Mouse (Mus musculus) midbrain, embryonic 16.5 days (tissue): ENCODE results near the gene Golga2. TPM values are rescaled to one million over a fixed set of nuclear protein-coding genes. Genes with fewer than 3 reads are reported as not detected.

Experiments
- ATAC-seq: fragments of 200-750 bp; cut with Nextera tagmentation; 2 replicates; pipeline ENCODE4 v1.8.0; 2017; ENCODE audit warnings: moderate TSS enrichment
- H3K27ac ChIP-seq: fragments of 300-500 bp; sonication (generic); 2 replicates; pipeline ENCODE4 v1.5.1; 2014; ENCODE audit warnings: mild to moderate bottlenecking, low read length, mixed read lengths
- H3K27me3 ChIP-seq: fragments of 300-500 bp; sonication (generic); 2 replicates; pipeline ENCODE4 v1.6.1; 2014; ENCODE audit warnings: low read depth, low read length, mixed read lengths; ENCODE audit not compliant: control insufficient read depth, insufficient read depth
- H3K36me3 ChIP-seq: fragments of 300-500 bp; sonication (generic); 2 replicates; pipeline ENCODE4 v1.6.1; 2014; ENCODE audit warnings: mild to moderate bottlenecking, low read length, moderate library complexity, mixed read lengths; ENCODE audit not compliant: control insufficient read depth, insufficient read depth
- H3K4me1 ChIP-seq: fragments of 300-500 bp; sonication (generic); 2 replicates; pipeline ENCODE4 v1.6.1; 2014; ENCODE audit warnings: mild to moderate bottlenecking, low read length, mixed read lengths; ENCODE audit not compliant: control insufficient read depth, insufficient read depth
- H3K4me2 ChIP-seq: fragments of 300-500 bp; sonication (generic); 2 replicates; pipeline ENCODE4 v1.6.1; 2014; ENCODE audit warnings: mild to moderate bottlenecking, low read length, mixed read lengths
- H3K4me3 ChIP-seq: fragments of 300-500 bp; sonication (generic); 2 replicates; pipeline ENCODE4 v1.5.1; 2014; ENCODE audit warnings: low read depth, mild to moderate bottlenecking, low read length, moderate library complexity, mixed read lengths
- H3K9ac ChIP-seq: fragments of 300-500 bp; sonication (generic); 2 replicates; pipeline ENCODE4 v1.6.1; 2014; ENCODE audit warnings: low read depth, low read length, mixed read lengths
- H3K9me3 ChIP-seq: fragments of 300-500 bp; sonication (generic); replicated peaks from 2 replicates; pipeline ENCODE4 v1.6.1; 2014; ENCODE audit warnings: mild to moderate bottlenecking, low read length, mixed read lengths; ENCODE audit not compliant: control insufficient read depth, poor library complexity, severe bottlenecking
- WGBS: fragments of 180-500 bp; shearing (Covaris S2); extraction: QIAGEN DNeasy Blood & Tissue Kit; methylation state at CpG from one replicate; pipeline ENCODE4 v1.1.7; 2014; 5-methylcytosine and 5-hydroxymethylcytosine counted together
- polyA plus RNA-seq: library from polyadenylated mRNA; unstranded; fragments of >200 nt; fragmentation: Nextera tagmentation; extraction: Ambion mirVana; gene quantifications from 2 replicates; pipeline ENCODE4 v1.2.1, GENCODE M21; 2015

The Golga2 gene
- polyA plus RNA-seq, 1 experiment from 2014 or later = 35.7 TPM

- Histone ChIP-seq H3K9me3 (no peaks in the 10 kb centered on the region), H3K27me3 (no peaks in the 10 kb centered on the region), H3K36me3 (peaks cover 50% of the 10 kb centered on the region), H3K27ac (no peak overlapping the region), H3K4me2 (no peak overlapping the region), H3K4me3 (no peak overlapping the region), H3K9ac (no peak overlapping the region), H3K4me1 (no peaks in the 10 kb centered on the region)
- ATAC-seq = no peak
- 94% methylated on average over 9 of the region's 10 CpGs for WGBS
Observed at GRCm38 (mm10) chr2:32302952-32303351, 15.8 kb downstream of the Golga2 start.

GRCm38 (mm10) chr2:32304145-32304832, 17.1 kb downstream of the Golga2 start:
- H3K4me3 ChIP-seq = no peak overlapping the region
- H3K36me3 ChIP-seq = peaks cover 49% of the 10 kb centered on the region

GRCm38 (mm10) chr2:32305668-32306067, 18.5 kb downstream of the Golga2 start:
- H3K4me2 ChIP-seq = no peak overlapping the region

More at GRCm38 (mm10) chr2:32304145-32304832, 17.1 kb downstream of the Golga2 start:
- no peak for ATAC-seq
- 51% methylated on average over 8 of the region's 8 CpGs for WGBS
- no peak overlapping the region for H3K9ac ChIP-seq
- H3K4me2 ChIP-seq = no peak overlapping the region
- no peaks in the 10 kb centered on the region for H3K27me3 ChIP-seq
- H3K27ac ChIP-seq = no peak overlapping the region
- H3K4me1 ChIP-seq = no peaks in the 10 kb centered on the region
- H3K9me3 ChIP-seq = no peaks in the 10 kb centered on the region

GRCm38 (mm10) chr2:32306176-32306575, 19.0 kb downstream of the Golga2 start:
- Histone ChIP-seq H3K9me3 (no peaks in the 10 kb centered on the region), H3K4me1 (no peaks in the 10 kb centered on the region), H3K4me3 (no peak overlapping the region), H3K9ac (no peak overlapping the region), H3K27me3 (no peaks in the 10 kb centered on the region), H3K4me2 (no peak overlapping the region), H3K27ac (no peak overlapping the region), H3K36me3 (peaks cover 57% of the 10 kb centered on the region)
- 78% methylated on average over 9 of the region's 9 CpGs for WGBS
- no peak for ATAC-seq

More at GRCm38 (mm10) chr2:32305668-32306067, 18.5 kb downstream of the Golga2 start:
- peaks cover 57% of the 10 kb centered on the region for H3K36me3 ChIP-seq
- no peaks in the 10 kb centered on the region for H3K4me1 ChIP-seq
- H3K9ac ChIP-seq = no peak overlapping the region
- H3K27me3 ChIP-seq = no peaks in the 10 kb centered on the region
- ATAC-seq = no peak
- 85% methylated on average over 5 of the region's 5 CpGs for WGBS
- H3K9me3 ChIP-seq = no peaks in the 10 kb centered on the region
- no peak overlapping the region for H3K27ac ChIP-seq
- H3K4me3 ChIP-seq = no peak overlapping the region

GRCm38 (mm10) chr2:32307247-32307798, 20.1 kb downstream of the Golga2 start:
- peaks cover 57% of the 10 kb centered on the region for H3K36me3 ChIP-seq
- H3K9ac ChIP-seq = no peak overlapping the region
- H3K4me1 ChIP-seq = peaks cover 4% of the 10 kb centered on the region; the same call in 1 of the 2 replicates
- no peak for ATAC-seq
- no peak overlapping the region for H3K27ac ChIP-seq
- no peak overlapping the region for H3K4me3 ChIP-seq
- no peak overlapping the region for H3K4me2 ChIP-seq
- H3K27me3 ChIP-seq = no peaks in the 10 kb centered on the region
- no peaks in the 10 kb centered on the region for H3K9me3 ChIP-seq
- WGBS = 82% methylated on average over 6 of the region's 6 CpGs

GRCm38 (mm10) chr2:32307941-32308760, 21.0 kb downstream of the Golga2 start:
- H3K36me3 ChIP-seq = peaks cover 55% of the 10 kb centered on the region
- no peak overlapping the region for H3K27ac ChIP-seq
- no peak overlapping the region for H3K4me3 ChIP-seq
- no peaks in the 10 kb centered on the region for H3K9me3 ChIP-seq
- no peak overlapping the region for H3K9ac ChIP-seq
- WGBS = 45% methylated on average over 8 of the region's 8 CpGs
- H3K4me2 ChIP-seq = no peak overlapping the region
- H3K4me1 ChIP-seq = peaks cover 4% of the 10 kb centered on the region; the same call in 1 of the 2 replicates
- no peaks in the 10 kb centered on the region for H3K27me3 ChIP-seq
- 0 out of 2 replicates have a peak, but pooled peaks have one; percentile 23 for ATAC-seq

- H3K27me3 ChIP-seq = no peaks in the 10 kb centered on the region
- H3K4me3 ChIP-seq = no peak overlapping the region
- H3K4me2 ChIP-seq = no peak overlapping the region
- peaks cover 4% of the 10 kb centered on the region; the same call in 1 of the 2 replicates for H3K4me1 ChIP-seq
- WGBS = 91% methylated on average over 16 of the region's 16 CpGs
- no peak overlapping the region for H3K9ac ChIP-seq
- peaks cover 48% of the 10 kb centered on the region for H3K36me3 ChIP-seq
- no peak overlapping the region for H3K27ac ChIP-seq
- ATAC-seq = no peak
- H3K9me3 ChIP-seq = no peaks in the 10 kb centered on the region
Observed at GRCm38 (mm10) chr2:32308870-32309568, 21.8 kb downstream of the Golga2 start.

GRCm38 (mm10) chr2:32310096-32310845, 23.1 kb downstream of the Golga2 start:
- Histone ChIP-seq H3K27me3 (no peaks in the 10 kb centered on the region), H3K27ac (no peak overlapping the region), H3K9ac (no peak overlapping the region), H3K9me3 (no peaks in the 10 kb centered on the region), H3K4me3 (no peak overlapping the region), H3K4me1 (peaks cover 4% of the 10 kb centered on the region; the same call in 1 of the 2 replicates), H3K4me2 (no peak overlapping the region), H3K36me3 (peaks cover 42% of the 10 kb centered on the region)
- ATAC-seq = no peak
- WGBS = 89% methylated on average over 18 of the region's 18 CpGs
